Mouse (Mus musculus) brain, embryonic 14.5 days (tissue): ENCODE measurements around the gene Papolg.

ENCODE experiments used
- CTCF ChIP-seq: fragments of 200-500 bp; IDR thresholded peaks from 2 replicates; pipeline ENCODE4 v1.5.1; 2012; ENCODE audit warnings: inconsistent platforms, mild to moderate bottlenecking, moderate library complexity, borderline replicate concordance; ENCODE audit not compliant: insufficient read depth, insufficient read length; ENCODE audit errors: extremely low read depth
- POLR2A ChIP-seq: fragments of 200-500 bp; IDR thresholded peaks from 2 replicates; pipeline ENCODE4 v1.6.1; 2012; ENCODE audit warnings: mild to moderate bottlenecking, inconsistent platforms, borderline replicate concordance; ENCODE audit not compliant: poor library complexity, insufficient read depth, insufficient read length, severe bottlenecking; ENCODE audit errors: extremely low read depth

GRCm38 (mm10) chr11:23818745-23819144 lies 76.3 kb downstream of the Papolg start:
- TF ChIP-seq POLR2A, result no peak
- TF ChIP-seq CTCF, result no peak
